Mouse (Mus musculus) midbrain, embryonic 14.5 days (tissue): ENCODE measurements around the gene Gabbr1. TPM values are rescaled to one million over a fixed set of nuclear protein-coding genes. Genes with fewer than 3 reads are reported as not detected.

ENCODE experiments used
- ATAC-seq: fragments of 200-750 bp; cut with Nextera tagmentation; 2 replicates; pipeline ENCODE4 v1.8.0; 2017; ENCODE audit warnings: moderate number of reproducible peaks, moderate library complexity; ENCODE audit not compliant: low FRiP score, low TSS enrichment
- DNase-seq: peaks from one replicate; pipeline ENCODE4 v3.0.0-alpha.2; 2015
- H3K27ac ChIP-seq: fragments of 300-500 bp; sonication (generic); replicated peaks from 2 replicates; pipeline ENCODE4 v1.5.1; 2014; ENCODE audit warnings: mild to moderate bottlenecking, low read depth, low read length, moderate library complexity
- H3K27me3 ChIP-seq: fragments of 300-500 bp; sonication (generic); 2 replicates; pipeline ENCODE4 v1.6.1; 2014; ENCODE audit warnings: low read length, control low read depth, mixed read lengths; ENCODE audit not compliant: control insufficient read depth, insufficient read depth
- H3K36me3 ChIP-seq: fragments of 300-500 bp; sonication (generic); 2 replicates; pipeline ENCODE4 v1.6.1; 2014; ENCODE audit warnings: low read length, control low read depth; ENCODE audit not compliant: control insufficient read depth, insufficient read depth
- H3K4me1 ChIP-seq: fragments of 300-500 bp; sonication (generic); 2 replicates; pipeline ENCODE4 v1.6.1; 2014; ENCODE audit warnings: mild to moderate bottlenecking, antibody characterized with exemption, low read length, control low read depth; ENCODE audit not compliant: control insufficient read depth, insufficient read depth
- H3K4me2 ChIP-seq: fragments of 300-500 bp; sonication (generic); 2 replicates; pipeline ENCODE4 v1.6.1; 2014; ENCODE audit warnings: mild to moderate bottlenecking, low read length, moderate library complexity
- H3K4me3 ChIP-seq: fragments of 300-500 bp; sonication (generic); replicated peaks from 2 replicates; pipeline ENCODE4 v1.5.1; 2014; ENCODE audit warnings: low read depth, low read length
- H3K9ac ChIP-seq: fragments of 300-500 bp; sonication (generic); replicated peaks from 2 replicates; pipeline ENCODE4 v1.6.1; 2014; ENCODE audit warnings: mild to moderate bottlenecking, low read length, moderate library complexity
- H3K9me3 ChIP-seq: fragments of 300-500 bp; sonication (generic); 2 replicates; pipeline ENCODE4 v1.6.1; 2016; ENCODE audit warnings: low read length, control low read depth, mixed read lengths; ENCODE audit not compliant: control insufficient read depth
- WGBS: fragments of 180-500 bp; shearing (Covaris S2); extraction: QIAGEN DNeasy Blood & Tissue Kit; methylation state at CpG from one replicate; pipeline ENCODE4 v1.1.7; 2014; 5-methylcytosine and 5-hydroxymethylcytosine counted together
- polyA plus RNA-seq: library from polyadenylated mRNA; unstranded; fragments of >200 nt; fragmentation: Nextera tagmentation; extraction: Ambion mirVana; gene quantifications from 2 replicates; pipeline ENCODE4 v1.2.1, GENCODE M21; 2014

Gabbr1 gene
- polyA plus RNA-seq, 1 experiment from 2014 or later = 103 TPM

GRCm38 (mm10) chr17:37028683-37029120, 17.1 kb upstream of the Gabbr1 start:
- peak; percentile 98 for ATAC-seq
- peak overlapping the region; percentile 98 for H3K27ac ChIP-seq

GRCm38 (mm10) chr17:37029162-37029561, 16.6 kb upstream of the Gabbr1 start:
- no peaks in the 10 kb centered on the region for H3K27me3 ChIP-seq
- no peaks in the 10 kb centered on the region for H3K36me3 ChIP-seq
- H3K9me3 ChIP-seq = no peaks in the 10 kb centered on the region
- H3K4me3 ChIP-seq = peak overlapping the region; percentile 39
- DNase-seq (no peak), ATAC-seq (peak; percentile 6)
- H3K9ac ChIP-seq = peak overlapping the region; percentile 61
- WGBS = 65% methylated on average over 8 of the region's 8 CpGs
- H3K4me2 ChIP-seq = peak overlapping the region; percentile 58
- peak overlapping the region; percentile 98 for H3K27ac ChIP-seq
- H3K4me1 ChIP-seq = 0 out of 2 replicates have a peak, but pooled peaks cover 4% of the 10 kb centered on the region

More at GRCm38 (mm10) chr17:37028683-37029120, 17.1 kb upstream of the Gabbr1 start:
- Histone ChIP-seq H3K4me1 (0 out of 2 replicates have a peak, but pooled peaks cover 4% of the 10 kb centered on the region), H3K4me3 (peak overlapping the region; percentile 39), H3K36me3 (no peaks in the 10 kb centered on the region), H3K9me3 (no peaks in the 10 kb centered on the region), H3K27me3 (no peaks in the 10 kb centered on the region), H3K4me2 (peak overlapping the region; percentile 58), H3K9ac (peak overlapping the region; percentile 61)
- WGBS = 0% methylated on average over 14 of the region's 14 CpGs
- peak; percentile 99 for DNase-seq

DNA sequence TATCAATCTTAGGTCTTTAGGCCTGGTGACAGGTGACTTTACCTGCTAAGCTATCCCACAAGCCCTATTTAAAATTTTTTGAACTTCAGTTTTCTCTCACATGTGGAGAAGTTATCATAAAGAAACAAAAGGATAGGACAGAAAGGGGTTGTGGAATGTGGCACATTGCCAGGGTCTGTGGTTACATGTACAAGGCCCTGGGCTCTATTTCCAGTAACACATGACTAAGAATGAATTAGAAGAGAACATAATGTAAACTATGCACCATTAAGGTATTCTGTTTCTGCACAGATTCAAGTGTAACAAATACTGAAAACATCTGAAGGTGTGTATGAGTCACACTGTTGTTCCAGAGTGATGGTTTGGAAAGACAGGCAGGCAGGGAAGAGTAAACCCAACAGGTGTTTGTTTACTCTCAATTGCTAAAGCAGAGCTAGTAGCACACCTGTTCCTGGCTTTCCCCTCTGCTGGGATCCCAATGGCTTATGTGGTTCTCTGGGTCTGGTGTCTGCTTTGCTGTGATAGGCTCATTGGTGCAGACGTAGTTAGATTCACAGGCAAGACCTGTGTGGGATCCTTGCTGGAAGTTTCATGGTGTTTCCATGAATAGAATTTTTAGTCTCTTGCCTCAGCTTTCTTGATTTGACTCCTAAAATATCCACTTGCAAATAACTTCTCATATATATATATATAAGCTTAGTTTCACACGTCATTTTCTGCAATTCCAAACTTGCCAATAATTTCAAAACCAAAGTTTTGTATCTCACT, 6.5 kb upstream of the Gabbr1 start:
- Histone ChIP-seq H3K4me3 (no peak overlapping the region), H3K27ac (no peak overlapping the region), H3K9ac (no peak overlapping the region), H3K9me3 (no peaks in the 10 kb centered on the region), H3K4me1 (no peaks in the 10 kb centered on the region), H3K27me3 (no peaks in the 10 kb centered on the region), H3K36me3 (no peaks in the 10 kb centered on the region), H3K4me2 (no peak overlapping the region)
- no peak for ATAC-seq
- WGBS = 77% methylated on average over 2 of the region's 2 CpGs
- no peak for DNase-seq

- Histone ChIP-seq H3K36me3 (no peaks in the 10 kb centered on the region; the same call in 1 of the 2 replicates), H3K9me3 (no peaks in the 10 kb centered on the region), H3K27ac (peak overlapping the region; percentile 97), H3K9ac (peak overlapping the region; percentile 98), H3K4me3 (peak overlapping the region; percentile 92), H3K27me3 (peaks cover 4% of the 10 kb centered on the region; the same call in 1 of the 2 replicates), H3K4me1 (peaks cover 32% of the 10 kb centered on the region), H3K4me2 (peak overlapping the region; percentile 86)
- 83% methylated on average over 7 of the region's 7 CpGs for WGBS
- ATAC-seq (no peak), DNase-seq (no peak)
These were observed 1.0 kb upstream of the Gabbr1 start for GRCm38 (mm10) chr17:37044651-37045244.

DNA sequence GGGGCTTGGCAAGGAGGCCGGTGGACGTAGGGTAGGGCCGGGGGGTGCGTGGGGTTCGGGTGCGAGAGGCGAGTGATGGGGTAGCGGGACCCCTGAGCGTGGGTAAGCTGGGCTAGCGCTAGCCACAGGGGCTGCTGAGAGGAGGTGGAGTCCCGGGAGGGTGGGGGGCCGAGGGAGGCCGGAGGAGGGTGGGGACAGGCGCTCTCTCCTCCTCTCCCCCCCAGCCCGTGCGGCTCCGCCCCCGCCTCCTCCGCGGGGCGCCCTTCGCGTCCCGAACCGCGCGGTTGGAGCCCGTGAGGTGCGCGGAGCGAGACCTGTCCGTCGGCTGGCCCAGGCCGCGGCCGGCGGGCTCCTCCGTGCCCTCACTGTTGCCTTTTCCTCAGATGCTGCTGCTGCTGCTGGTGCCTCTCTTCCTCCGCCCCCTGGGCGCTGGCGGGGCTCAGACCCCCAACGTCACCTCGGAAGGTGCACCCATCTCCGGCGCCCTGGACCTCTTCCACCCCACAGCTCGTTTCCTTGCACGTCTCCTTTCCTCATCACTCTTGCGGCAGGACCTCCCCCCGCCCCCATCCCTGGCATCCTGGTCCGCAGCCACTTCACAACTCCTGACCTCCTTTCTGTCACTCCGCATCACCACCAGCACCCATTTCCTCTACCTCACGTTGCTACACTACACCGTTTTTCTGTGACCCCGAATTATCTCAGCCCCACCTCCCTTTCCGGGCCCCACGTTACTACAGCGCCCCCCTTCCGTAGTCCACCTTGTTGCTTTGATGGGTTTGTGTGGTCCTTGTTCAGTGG, 746 bp downstream of the Gabbr1 start:
- peaks cover 4% of the 10 kb centered on the region; the same call in 1 of the 2 replicates for H3K27me3 ChIP-seq
- DNase-seq (peak; percentile 81), ATAC-seq (peak; percentile 40)
- H3K4me2 ChIP-seq = peak overlapping the region; percentile 86
- under 1% methylated on average over 55 of the region's 58 CpGs for WGBS
- H3K4me1 ChIP-seq = peaks cover 43% of the 10 kb centered on the region
- H3K4me3 ChIP-seq = peak overlapping the region; percentile 92
- no peaks in the 10 kb centered on the region for H3K9me3 ChIP-seq
- peak overlapping the region; percentile 97 for H3K27ac ChIP-seq
- H3K36me3 ChIP-seq = no peaks in the 10 kb centered on the region; the same call in 1 of the 2 replicates
- peak overlapping the region; percentile 98 for H3K9ac ChIP-seq

- H3K4me3 ChIP-seq = peak overlapping the region; percentile 92
- H3K36me3 ChIP-seq = no peaks in the 10 kb centered on the region; the same call in 1 of the 2 replicates
- no peaks in the 10 kb centered on the region for H3K9me3 ChIP-seq
- H3K9ac ChIP-seq = peak overlapping the region; percentile 98
- ATAC-seq (no peak), DNase-seq (peak; percentile 24)
- peak overlapping the region; percentile 86 for H3K4me2 ChIP-seq
- WGBS = 12% methylated on average over 19 of the region's 19 CpGs
- peaks cover 4% of the 10 kb centered on the region; the same call in 1 of the 2 replicates for H3K27me3 ChIP-seq
- peak overlapping the region; percentile 97 for H3K27ac ChIP-seq
- peaks cover 53% of the 10 kb centered on the region for H3K4me1 ChIP-seq
These were observed 1.7 kb downstream of the Gabbr1 start for GRCm38 (mm10) chr17:37047332-37047976.

DNA sequence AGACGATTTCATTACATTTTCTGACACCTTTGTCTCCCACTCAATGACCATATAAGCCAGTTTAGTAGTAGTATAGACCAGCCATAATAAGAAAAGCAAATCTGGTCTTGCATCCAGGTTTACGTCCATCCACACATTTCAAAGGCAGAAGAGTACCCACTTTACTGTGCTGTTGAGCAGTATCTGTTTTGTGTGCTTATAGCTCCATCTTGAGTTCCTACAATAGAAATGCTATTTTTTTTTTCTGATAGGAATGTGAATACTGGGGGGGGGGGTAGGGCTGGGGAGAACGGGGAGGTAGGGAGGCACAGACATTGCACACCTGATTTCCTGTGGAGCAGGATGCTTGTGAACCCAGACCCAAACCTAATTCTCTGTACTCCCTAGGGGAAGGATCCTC, 2.2 kb downstream of the Gabbr1 start:
- Histone ChIP-seq H3K4me1 (peaks cover 53% of the 10 kb centered on the region), H3K9me3 (no peaks in the 10 kb centered on the region), H3K27ac (no peak overlapping the region), H3K9ac (peak overlapping the region; percentile 54; the same call in 1 of the 2 replicates), H3K36me3 (no peaks in the 10 kb centered on the region; the same call in 1 of the 2 replicates), H3K27me3 (peaks cover 4% of the 10 kb centered on the region; the same call in 1 of the 2 replicates), H3K4me3 (peak overlapping the region; percentile 92), H3K4me2 (peak overlapping the region; percentile 86)
- WGBS = 22% methylated on average over 3 of the region's 3 CpGs
- ATAC-seq (no peak), DNase-seq (peak; percentile 74)

DNA sequence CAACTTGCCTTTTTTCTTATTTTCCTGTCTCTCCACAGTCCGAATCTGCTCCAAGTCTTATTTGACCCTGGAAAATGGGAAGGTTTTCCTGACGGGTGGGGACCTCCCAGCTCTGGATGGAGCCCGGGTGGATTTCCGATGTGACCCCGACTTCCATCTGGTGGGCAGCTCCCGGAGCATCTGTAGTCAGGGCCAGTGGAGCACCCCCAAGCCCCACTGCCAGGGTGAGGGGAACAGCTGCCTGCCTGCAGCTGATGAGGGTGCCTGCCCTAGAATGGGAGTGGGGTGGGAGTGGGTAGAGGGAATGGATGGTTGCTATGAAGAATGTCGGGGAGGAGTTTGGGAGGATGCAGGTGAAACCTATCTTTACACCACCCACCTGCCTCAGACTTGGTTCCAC, 2.6 kb downstream of the Gabbr1 start:
- H3K4me1 ChIP-seq = peaks cover 53% of the 10 kb centered on the region
- ATAC-seq = no peak
- H3K9ac ChIP-seq = peak overlapping the region; percentile 54
- 61% methylated on average over 7 of the region's 7 CpGs for WGBS
- H3K9me3 ChIP-seq = no peaks in the 10 kb centered on the region
- peaks cover 4% of the 10 kb centered on the region; the same call in 1 of the 2 replicates for H3K27me3 ChIP-seq
- peak overlapping the region; percentile 86 for H3K4me2 ChIP-seq
- H3K4me3 ChIP-seq = peak overlapping the region; percentile 92
- DNase-seq = no peak
- H3K36me3 ChIP-seq = no peaks in the 10 kb centered on the region; the same call in 1 of the 2 replicates
- H3K27ac ChIP-seq = no peak overlapping the region
